Mouse (Mus musculus) CH12.LX (cell line): ENCODE measurements around the gene Fuk. TPM values are rescaled to one million over a fixed set of nuclear protein-coding genes. Genes with fewer than 3 reads are reported as not detected.

Experiments used
- DNase-seq: peaks from one replicate; pipeline ENCODE4 v3.0.0-alpha.2; 2013; ENCODE audit errors: extremely low read depth
- H3K27ac ChIP-seq: 2 replicates; pipeline ENCODE4 v1.5.1; 2012; ENCODE audit warnings: low read depth, mild to moderate bottlenecking, control low read depth, moderate library complexity; ENCODE audit not compliant: insufficient read depth
- H3K27me3 ChIP-seq: replicated peaks from 2 replicates; pipeline ENCODE3; 2012; ENCODE audit warnings: inconsistent platforms
- H3K36me3 ChIP-seq, 2 experiments: replicated peaks in 1 of 2; 2 replicates each; pipeline versions ENCODE3 to v1.6.1; 2012; ENCODE audit warnings: inconsistent platforms in 1 of 2, low read length in 1 of 2, mild to moderate bottlenecking in 1 of 2, mixed read lengths in 1 of 2, moderate library complexity in 1 of 2; ENCODE audit not compliant: control insufficient read depth in 1 of 2, insufficient read depth in 1 of 2
- H3K4me1 ChIP-seq, 2 experiments: 2 replicates each; pipeline ENCODE4 v1.6.1; 2012; ENCODE audit warnings: inconsistent platforms in 1 of 2, moderate library complexity in 1 of 2; ENCODE audit not compliant: insufficient read depth in 2 of 2, control insufficient read depth in 1 of 2
- H3K4me2 ChIP-seq: 2 replicates; pipeline ENCODE4 v1.6.1; 2012; ENCODE audit warnings: low read depth, mild to moderate bottlenecking, control low read depth; ENCODE audit not compliant: poor library complexity, insufficient read depth, severe bottlenecking
- H3K4me3 ChIP-seq, 3 experiments: fragments of 150-350 bp in 1 of 3; sonication (generic) in 1 of 3; replicated peaks in 1 of 3; 2 replicates each; pipeline versions ENCODE3 to v1.5.1; 2011 to 2012; ENCODE audit warnings: low read depth in 2 of 3, low read length in 2 of 3, mild to moderate bottlenecking in 2 of 3, moderate library complexity in 2 of 3, control low read depth in 1 of 3, improper control_type of control experiment in 1 of 3, inconsistent platforms in 1 of 3, mixed read lengths in 1 of 3; ENCODE audit not compliant: poor library complexity in 1 of 3
- H3K79me2 ChIP-seq: replicated peaks from 2 replicates; pipeline ENCODE4 v1.6.1; 2012; ENCODE audit warnings: mild to moderate bottlenecking, moderate library complexity; ENCODE audit not compliant: control insufficient read depth, poor library complexity, insufficient read depth, severe bottlenecking; ENCODE audit errors: extremely low read depth
- H3K9ac ChIP-seq: 2 replicates; pipeline ENCODE4 v1.6.1; 2012; ENCODE audit warnings: low read depth, mild to moderate bottlenecking, control low read depth, moderate library complexity; ENCODE audit not compliant: insufficient read depth
- H3K9me3 ChIP-seq: replicated peaks from 2 replicates; pipeline ENCODE3; 2012; ENCODE audit warnings: low read length, inconsistent platforms, mixed read lengths
- CHD1 ChIP-seq: IDR thresholded peaks from 2 replicates; pipeline ENCODE4 v1.6.1; 2012; ENCODE audit warnings: low read depth, low read length, improper control_type of control experiment, inconsistent platforms
- IRF4 ChIP-seq: IDR thresholded peaks from 2 replicates; pipeline ENCODE4 v1.6.1; 2014; ENCODE audit warnings: low read depth, mild to moderate bottlenecking, inconsistent platforms, low read length, improper control_type of control experiment
- MAZ ChIP-seq: IDR thresholded peaks from 2 replicates; pipeline ENCODE4 v1.6.1; 2012; ENCODE audit warnings: low read depth, mild to moderate bottlenecking, inconsistent platforms, low read length, improper control_type of control experiment, moderate library complexity
- NRF1 ChIP-seq: IDR thresholded peaks from 2 replicates; pipeline ENCODE4 v1.6.1; 2014; ENCODE audit warnings: low read depth, mild to moderate bottlenecking, inconsistent platforms, low read length, improper control_type of control experiment, moderate library complexity
- RAD21 ChIP-seq: IDR thresholded peaks from 2 replicates; pipeline ENCODE4 v1.6.1; 2011; ENCODE audit warnings: low read depth, mild to moderate bottlenecking, low read length, improper control_type of control experiment, moderate library complexity
- RCOR1 ChIP-seq: conservative IDR thresholded peaks from 2 replicates; pipeline ENCODE4 v1.6.1; 2012; ENCODE audit warnings: low read depth, mild to moderate bottlenecking, inconsistent platforms, low read length, improper control_type of control experiment
- SIN3A ChIP-seq: IDR thresholded peaks from 2 replicates; pipeline ENCODE4 v1.6.1; 2012; ENCODE audit warnings: low read length, improper control_type of control experiment, inconsistent platforms
- SMC3 ChIP-seq: IDR thresholded peaks from 2 replicates; pipeline ENCODE4 v1.6.1; 2011; ENCODE audit warnings: low read depth, low read length, improper control_type of control experiment
- UBTF ChIP-seq: IDR thresholded peaks from 2 replicates; pipeline ENCODE4 v1.6.1; 2012; ENCODE audit warnings: low read depth, mild to moderate bottlenecking, inconsistent platforms, low read length, improper control_type of control experiment, moderate library complexity
- ZKSCAN1 ChIP-seq: IDR thresholded peaks from 2 replicates; pipeline ENCODE4 v1.6.1; 2012; ENCODE audit warnings: low read depth, inconsistent platforms, low read length, improper control_type of control experiment, borderline replicate concordance
- ZMIZ1 ChIP-seq: IDR thresholded peaks from 2 replicates; pipeline ENCODE4 v1.6.1; 2012; ENCODE audit warnings: low read depth, mild to moderate bottlenecking, inconsistent platforms, low read length, improper control_type of control experiment
- ZNF384 ChIP-seq: IDR thresholded peaks from 2 replicates; pipeline ENCODE4 v1.6.1; 2012; ENCODE audit warnings: low read depth, low read length, improper control_type of control experiment, inconsistent platforms
- dilution Hi-C: fragments of 300-500 bp; cut with MboI; formaldehyde crosslinking; loops from 2 replicates; pipeline ENCODE4 v1.14.3; 2020; ENCODE audit warnings: low sequenced_read_pairs; ENCODE audit not compliant: extremely low pct_unique_long_range_greater_than_20kb, extremely low pct_ligation_motif_present
- in situ Hi-C: fragments of 300-500 bp; cut with MboI; formaldehyde crosslinking; loops from 3 replicates; pipeline ENCODE4 v1.14.3; 2019; ENCODE audit warnings: low sequenced_read_pairs, low pct_ligation_motif_present, low pct_unique_long_range_greater_than_20kb, mixed read lengths
- polyA plus RNA-seq: library from polyadenylated mRNA; unstranded; fragments of >175 nt; gene quantifications from 2 replicates; pipeline ENCODE4 v1.2.1, GENCODE M21; 2012; ENCODE audit warnings: low read depth; ENCODE audit not compliant: insufficient read length
- total RNA-seq, 2 experiments: library from RNA; depleted of rRNA; stranded (reverse); fragments of 300-350 nt in 1 of 2; fragments of >200 nt in 1 of 2; gene quantifications; 2 replicates each; pipeline ENCODE4 v1.2.3; 2012 to 2014

Fuk gene
- total and polyA plus RNA-seq, 3 experiments: 6.4 to 14.4 (median 6.8) TPM

- peaks cover 78% of the 10 kb centered on the region for H3K79me2 ChIP-seq
- H3K9ac ChIP-seq: peak overlapping the region; percentile 97
- peak overlapping the region; percentile 83 to 99 (median 88) for H3K4me3 ChIP-seq
- peaks cover 3 to 54% of the 10 kb centered on the region in 2 experiments for H3K4me1 ChIP-seq
- H3K4me2 ChIP-seq: peak overlapping the region; percentile 14; the same call in 1 of the 2 replicates
- dilution Hi-C loops (no loop called here), in situ Hi-C loops (loop anchor here (10.0 to 25.0 kb wide), 3 partner anchors 91 to 441 kb away; no protein-coding TSS in a partner anchor)
- peaks cover 41 to 56% of the 10 kb centered on the region in 2 experiments for H3K36me3 ChIP-seq
- H3K27ac ChIP-seq: peak overlapping the region; percentile 74
- H3K27me3 ChIP-seq: no peaks in the 10 kb centered on the region
- TF ChIP-seq IRF4 (no peak), NRF1 (no peak), CHD1 (peak; percentile 37; the same call in 1 of the 2 replicates)
- DNase-seq: peak; percentile 36
- no peaks in the 10 kb centered on the region for H3K9me3 ChIP-seq
Measured at GRCm38 (mm10) chr8:110845821-110846404, 56.4 kb downstream of the Fuk start.

- Histone ChIP-seq H3K36me3 (peaks cover 41 to 56% of the 10 kb centered on the region in 2 experiments), H3K4me3 (peak overlapping the region; percentile 83 to 99 (median 88)), H3K4me1 (peaks cover 3 to 52% of the 10 kb centered on the region in 2 experiments), H3K79me2 (peaks cover 88% of the 10 kb centered on the region), H3K27me3 (no peaks in the 10 kb centered on the region), H3K9ac (peak overlapping the region; percentile 97), H3K27ac (no peak overlapping the region), H3K4me2 (peak overlapping the region; percentile 95), H3K9me3 (no peaks in the 10 kb centered on the region)
- dilution Hi-C loops: no loop called here
- DNase-seq: no peak
- TF ChIP-seq ZKSCAN1: no peak
- no peak for TF ChIP-seq RCOR1
- TF ChIP-seq ZNF384: peak; percentile 19; the same call in 1 of the 2 replicates
- in situ Hi-C loops: loop anchor here (5.0 to 25.0 kb wide), 4 partner anchors 90 to 442 kb away; no protein-coding TSS in a partner anchor
Measured at GRCm38 (mm10) chr8:110844941-110845340, 57.3 kb downstream of the Fuk start.

GRCm38 (mm10) chr8:110843207-110843606 lies 59.1 kb downstream of the Fuk start:
- Histone ChIP-seq H3K27ac (no peak overlapping the region), H3K4me1 (peaks cover 3 to 44% of the 10 kb centered on the region in 2 experiments), H3K4me3 (no peak overlapping the region)
- dilution Hi-C loops: no loop called here
- TF ChIP-seq UBTF (no peak), MAZ (no peak), SIN3A (no peak), RAD21 (no peak), SMC3 (no peak), ZMIZ1 (no peak)
- TF ChIP-seq, all 38 proteins: peak for 0
- H3K4me2 ChIP-seq: no peak overlapping the region
- peaks cover 88% of the 10 kb centered on the region for H3K79me2 ChIP-seq
- H3K9me3 ChIP-seq: no peaks in the 10 kb centered on the region
- H3K9ac ChIP-seq: peak overlapping the region; percentile 97; the same call in 1 of the 2 replicates
- DNase-seq: no peak
- no peaks in the 10 kb centered on the region for H3K27me3 ChIP-seq
- H3K36me3 ChIP-seq: peaks cover 50 to 63% of the 10 kb centered on the region in 2 experiments
- in situ Hi-C loops: loop anchor here (5.0 to 25.0 kb wide), 4 partner anchors 88 to 444 kb away; no protein-coding TSS in a partner anchor
